Mouse (Mus musculus): ENCODE results near the gene Kcnq5. TPM values are rescaled to one million over a fixed set of nuclear protein-coding genes. Genes with fewer than 3 reads are reported as not detected.
"Not testable (repeated sequence)": the region's sequence is repeated elsewhere in the genome, so short reads cannot be mapped to it uniquely, and the experiment has no call there.

The Kcnq5 gene
- polyA plus RNA-seq, 1 experiment from 2014 or later, result 0.89 TPM

GRCm38 (mm10) chr1:21383256-21383655 is 578.5 kb downstream of the Kcnq5 start, which contains the start of gene Khdc1b:
Khdc1b (plus strand) TSS chr1:21383556.
- WGBS, result 79% methylated on average over 1 of the region's 1 CpGs
- Histone ChIP-seq H3K9me3 (ENCODE audit: control insufficient read depth, low read length) (no peaks in the 10 kb centered on the region), H3K27ac (ENCODE audit: low read length) (no peak within 1 kb of the TSS), H3K4me1 (ENCODE audit: control insufficient read depth, insufficient read depth, low read length) (no peaks in the 10 kb centered on the region), H3K36me3 (ENCODE audit: control insufficient read depth, insufficient read depth, low read length) (no peaks in the 10 kb centered on the region), H3K9ac (ENCODE audit: low read depth, low read length) (no peak within 1 kb of the TSS), H3K4me2 (ENCODE audit: low read depth, low read length) (no peak within 1 kb of the TSS), H3K4me3 (ENCODE audit: low read length) (no peak within 1 kb of the TSS), H3K27me3 (replicated peaks; ENCODE audit: control insufficient read depth, insufficient read depth, low read length) (no peaks in the 10 kb centered on the region)
- no peak for ATAC-seq

DNA sequence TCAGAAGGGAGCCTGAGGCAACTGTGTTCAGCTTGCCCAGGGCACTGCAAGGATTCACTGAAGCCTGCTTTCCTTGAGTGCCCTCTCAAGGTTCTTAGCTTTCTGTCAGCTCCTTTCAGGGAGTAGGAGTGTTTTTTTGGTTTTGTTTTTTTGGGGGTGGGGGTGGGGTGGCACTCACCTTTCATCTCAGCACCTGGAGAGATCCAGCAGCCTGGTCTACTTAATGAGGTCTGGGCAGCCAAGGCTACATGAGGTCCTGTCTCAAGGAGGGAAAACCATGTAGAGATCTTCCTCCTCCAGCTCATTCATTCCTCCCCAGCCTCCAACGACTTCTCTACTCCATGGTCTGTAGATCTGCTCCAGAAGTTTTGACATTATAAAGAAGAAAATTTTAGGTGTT is 593.7 kb downstream of the Kcnq5 start, which contains the start of gene Khdc1c:
Gene Khdc1c (plus strand): TSS at position 301 of the 400 bp plus-strand sequence.
- H3K9me3 ChIP-seq (ENCODE audit: control insufficient read depth, low read length); H3K36me3 ChIP-seq (ENCODE audit: control insufficient read depth, insufficient read depth, low read length); H3K4me3 ChIP-seq (ENCODE audit: low read length); H3K4me1 ChIP-seq (ENCODE audit: control insufficient read depth, insufficient read depth, low read length); H3K4me2 ChIP-seq (ENCODE audit: low read depth, low read length); ATAC-seq; H3K27me3 ChIP-seq (replicated peaks; ENCODE audit: control insufficient read depth, insufficient read depth, low read length); H3K9ac ChIP-seq (ENCODE audit: low read depth, low read length); H3K27ac ChIP-seq (ENCODE audit: low read length): not testable (repeated sequence)
- WGBS, result 73% methylated on average over 1 of the region's 1 CpGs

- Histone ChIP-seq H3K4me2 (ENCODE audit: low read depth, low read length) (no peak within 1 kb of the TSS), H3K9ac (ENCODE audit: low read depth, low read length) (no peak within 1 kb of the TSS), H3K4me1 (ENCODE audit: control insufficient read depth, insufficient read depth, low read length) (no peaks in the 10 kb centered on the region), H3K27me3 (replicated peaks; ENCODE audit: control insufficient read depth, insufficient read depth, low read length) (no peaks in the 10 kb centered on the region), H3K36me3 (ENCODE audit: control insufficient read depth, insufficient read depth, low read length) (no peaks in the 10 kb centered on the region), H3K27ac (ENCODE audit: low read length) (no peak within 1 kb of the TSS), H3K9me3 (ENCODE audit: control insufficient read depth, low read length) (no peaks in the 10 kb centered on the region), H3K4me3 (ENCODE audit: low read length) (no peak within 1 kb of the TSS)
- WGBS, result 75% methylated on average over 2 of the region's 2 CpGs
- ATAC-seq, result no peak
These were observed 612.4 kb downstream of the Kcnq5 start, which contains the start of gene Khdc1a for GRCm38 (mm10) chr1:21349341-21349740. Khdc1a (plus strand) TSS chr1:21349641.
